Mouse (Mus musculus): ENCODE results near the gene Fndc7.

Fndc7 gene

DNA sequence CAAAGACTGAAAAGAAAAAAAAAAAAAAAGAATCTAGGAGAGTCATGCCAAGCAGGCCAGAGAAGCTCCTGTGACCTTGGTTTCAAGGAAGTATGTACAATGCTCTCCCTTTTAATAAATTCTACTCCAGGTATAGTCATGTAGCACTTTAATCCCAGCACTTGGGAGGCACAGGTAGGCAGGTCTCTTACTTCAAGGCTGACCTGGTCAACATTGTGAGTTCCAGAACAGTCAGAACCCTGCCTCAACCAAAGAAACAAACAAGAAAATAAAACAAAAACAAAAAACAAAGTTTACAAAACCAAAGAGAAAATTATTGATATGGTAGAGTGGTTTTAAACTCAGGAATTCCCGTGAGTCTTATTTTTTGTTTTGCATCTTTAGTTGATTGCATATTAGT, at the start of gene Fndc7:
TSS of gene Fndc7 (minus strand) at position 101 of the 400 bp plus-strand sequence.
- no peak for DNase-seq (ENCODE audit: low spot score)

DNA sequence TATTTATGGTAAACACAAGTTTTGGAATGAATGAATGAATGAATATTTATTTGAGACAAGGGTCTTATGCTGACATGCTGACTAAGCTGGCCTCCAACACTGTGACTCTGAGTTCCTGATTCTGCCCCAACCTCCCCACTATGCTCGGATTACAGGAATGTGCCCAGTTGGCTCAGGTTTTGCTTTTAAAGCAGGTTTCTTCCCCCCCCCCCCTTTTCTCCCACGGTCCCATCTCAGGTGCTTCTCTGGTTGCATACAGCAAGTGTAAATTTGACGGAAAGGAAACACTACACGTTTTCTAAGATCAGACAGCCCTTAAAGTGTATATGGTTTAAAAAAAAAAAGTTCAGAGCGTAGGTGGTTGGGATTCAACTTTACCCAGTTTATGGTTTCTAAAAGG, 49.8 kb upstream of the Fndc7 start, which contains the start of gene Henmt1:
TSS of gene Henmt1 (plus strand) at position 301 of the 400 bp plus-strand sequence.
- DNase-seq (ENCODE audit: low spot score): no peak

DNA sequence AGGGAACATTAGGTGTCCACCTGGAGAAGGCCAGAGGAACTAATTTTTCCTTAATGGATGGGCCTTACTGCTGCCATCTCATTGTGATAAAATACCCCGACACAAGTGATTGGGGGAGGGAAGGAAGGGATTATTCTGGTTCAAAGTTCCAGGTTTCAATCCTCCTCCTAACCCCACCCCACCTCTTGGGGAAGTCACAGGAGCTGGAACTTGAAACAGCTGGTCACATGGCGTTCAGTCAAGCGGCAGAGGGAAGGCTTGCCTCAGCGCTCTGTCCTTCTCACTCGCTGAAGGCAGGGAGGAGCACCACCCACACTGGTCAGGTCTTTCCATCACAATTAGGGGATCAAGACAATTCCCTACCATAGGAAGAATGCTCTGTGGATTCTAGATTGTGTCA, 48.9 kb upstream of the Fndc7 start:
- DNase-seq (ENCODE audit: low spot score): no peak

DNA sequence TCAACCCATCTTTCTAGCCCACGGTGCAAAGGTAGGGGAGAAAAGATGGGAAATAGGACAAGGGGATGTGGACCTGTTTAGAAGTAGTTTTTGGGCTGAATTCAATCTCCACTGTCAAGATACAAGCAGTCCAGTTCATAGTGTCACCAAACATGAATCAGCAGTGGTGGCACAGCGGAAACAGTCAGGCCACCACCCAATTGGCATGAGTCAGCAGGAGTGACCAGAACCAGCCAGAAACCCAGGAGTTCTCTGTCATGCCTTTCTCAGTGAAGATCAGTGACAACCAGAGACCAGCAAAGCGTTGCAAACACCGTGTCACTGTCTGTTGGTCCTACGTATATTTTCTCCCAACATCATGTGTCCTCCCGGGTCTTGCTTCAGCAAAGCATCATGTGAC, 43.7 kb upstream of the Fndc7 start:
- no peak for DNase-seq (ENCODE audit: low spot score)

DNA sequence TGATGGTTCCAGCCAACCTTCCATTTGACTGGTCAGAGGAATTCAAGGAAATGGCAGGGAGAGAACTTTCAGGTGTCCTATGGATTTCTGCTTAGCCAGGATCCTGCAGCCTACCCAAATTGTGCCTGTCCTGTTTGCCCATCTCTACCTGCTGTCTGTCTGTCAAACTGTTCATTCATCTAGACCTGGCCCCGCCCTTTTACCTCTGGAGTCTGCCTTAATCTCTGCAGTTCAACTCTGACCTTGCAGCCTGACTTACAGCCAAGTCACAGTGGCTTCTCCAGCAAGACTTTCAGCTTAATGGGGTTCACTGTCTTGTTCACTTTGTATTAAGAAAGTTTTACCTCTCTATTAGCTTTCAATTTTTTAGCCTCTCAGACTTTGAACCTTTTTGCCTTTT, 36.5 kb upstream of the Fndc7 start:
- no peak for DNase-seq (ENCODE audit: low spot score)

DNA sequence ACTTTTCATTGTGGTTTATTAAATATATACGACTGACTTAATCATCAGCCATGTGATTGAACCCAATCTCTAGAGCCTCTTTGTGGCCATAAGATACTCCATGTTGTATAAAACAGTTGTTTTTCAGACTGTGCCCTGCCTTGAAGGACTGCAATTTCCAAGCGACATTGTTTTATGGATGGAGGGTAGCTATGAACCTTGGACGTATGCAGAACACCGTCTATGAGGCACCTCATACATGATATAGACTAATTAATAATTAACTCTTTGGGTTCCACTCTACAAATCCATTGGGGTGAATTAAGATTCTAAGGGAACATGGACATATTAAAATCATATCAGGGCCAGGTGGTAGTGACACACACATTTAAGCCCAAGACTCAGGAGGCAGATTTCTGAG, 35.9 kb upstream of the Fndc7 start:
- DNase-seq (ENCODE audit: low spot score): no peak

DNA sequence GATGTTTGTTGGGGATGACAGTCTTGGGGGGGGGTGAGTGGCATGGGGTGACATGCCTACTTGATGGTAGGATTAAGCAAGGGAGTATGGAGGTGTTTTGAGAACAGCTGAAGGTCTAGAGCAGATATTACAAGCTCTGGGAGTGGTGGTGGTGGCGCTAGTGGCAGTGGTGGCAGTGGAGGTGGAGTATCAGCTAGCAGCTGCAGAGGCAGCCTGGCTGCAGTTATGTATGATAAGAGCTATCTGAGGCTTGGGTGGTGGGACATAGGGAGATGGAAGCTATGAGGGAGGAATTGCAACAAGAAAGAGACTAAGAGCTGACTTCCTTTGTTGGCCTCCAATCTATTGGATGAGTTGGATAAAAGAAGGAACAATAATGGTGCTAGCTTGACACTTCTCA, 32.0 kb upstream of the Fndc7 start:
- no peak for DNase-seq (ENCODE audit: low spot score)

DNA sequence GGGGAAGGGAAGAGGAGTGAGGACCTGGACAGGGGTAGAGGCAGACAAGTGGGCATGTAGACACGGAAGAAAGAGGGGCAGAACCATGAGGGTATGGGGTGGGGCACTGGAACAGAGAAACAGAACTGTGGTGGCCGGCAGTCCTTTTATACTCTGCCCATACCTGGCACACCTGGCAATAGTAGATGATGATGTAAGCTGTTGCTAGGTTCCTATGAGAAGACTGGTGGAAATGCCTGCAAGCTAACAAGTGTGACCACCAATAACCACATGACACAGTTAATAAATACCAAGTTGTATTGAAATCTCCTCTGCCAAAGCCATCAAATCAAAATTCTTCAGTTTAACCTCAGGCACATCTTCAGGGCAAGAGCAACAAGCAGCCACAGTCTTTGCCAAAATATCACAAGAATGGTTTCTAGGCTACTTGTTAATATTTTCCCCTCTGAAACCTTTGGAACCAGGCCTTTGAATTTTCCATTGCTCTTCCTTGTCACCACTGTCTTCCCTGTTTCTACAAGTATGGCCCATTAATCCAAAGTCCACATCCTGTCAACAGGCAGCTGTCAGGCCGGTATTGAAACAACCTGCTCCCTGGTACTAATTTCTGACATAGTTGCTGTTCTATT, 30.7 kb upstream of the Fndc7 start:
- no peak for DNase-seq (ENCODE audit: low spot score)

DNA sequence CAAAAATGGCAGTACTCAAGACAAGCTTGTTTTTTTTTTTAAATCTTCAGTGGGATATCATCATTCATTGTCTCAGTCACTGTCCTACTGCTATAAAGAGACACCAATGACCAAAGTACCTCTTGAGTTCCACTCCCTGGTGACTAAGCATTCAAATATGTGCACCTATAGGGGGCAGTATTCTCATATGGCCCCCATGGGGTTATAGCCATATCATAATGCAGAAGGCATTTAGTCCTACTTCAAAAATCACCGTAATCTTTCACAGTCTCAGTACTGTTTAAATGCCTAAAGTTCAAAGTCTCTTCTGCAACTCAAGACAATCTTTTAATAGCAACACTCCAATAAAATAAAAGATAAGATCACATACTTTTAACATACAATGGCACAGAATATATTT, 29.0 kb upstream of the Fndc7 start:
- no peak for DNase-seq (ENCODE audit: low spot score)

DNA sequence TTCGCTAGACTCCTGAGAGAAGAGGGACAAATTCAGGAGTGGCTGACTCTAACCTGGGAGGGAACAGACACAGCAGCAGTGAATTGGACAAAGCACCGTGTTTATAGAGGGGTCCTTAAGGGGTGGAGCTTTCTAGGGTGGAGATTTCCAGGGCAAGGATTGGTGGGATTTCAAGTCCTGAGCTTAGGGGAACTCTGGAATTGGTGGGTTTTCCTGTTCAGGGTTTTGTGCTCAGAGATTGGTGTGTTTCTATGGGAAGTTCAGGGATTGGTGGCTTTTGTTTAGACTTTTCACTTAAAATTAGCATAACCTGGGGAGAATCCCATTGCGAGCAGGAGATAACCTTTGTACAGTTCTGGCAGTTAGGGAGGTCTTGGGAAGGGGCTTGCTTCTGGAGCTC, 28.2 kb upstream of the Fndc7 start:
- no peak for DNase-seq (ENCODE audit: low spot score)

DNA sequence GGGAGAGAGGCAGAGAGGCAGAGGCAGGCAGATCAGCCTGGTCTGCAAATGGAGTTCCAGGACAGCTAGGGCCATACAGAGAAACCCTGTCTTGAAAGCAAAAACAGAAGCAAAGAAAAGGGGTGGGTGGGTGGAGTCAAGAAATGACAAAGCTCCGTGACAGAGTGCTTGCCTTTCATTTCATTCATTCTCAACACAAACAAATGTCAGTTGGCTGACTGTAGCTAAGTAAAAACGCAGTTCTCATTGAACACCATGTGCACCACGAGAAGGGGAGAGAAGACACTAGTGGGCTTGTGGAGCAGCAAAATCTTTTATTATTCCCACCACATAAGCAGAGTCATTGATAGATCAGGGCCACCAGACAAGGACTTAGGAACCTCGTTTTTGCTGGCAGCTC, 27.0 kb upstream of the Fndc7 start:
- no peak for DNase-seq (ENCODE audit: low spot score)

DNA sequence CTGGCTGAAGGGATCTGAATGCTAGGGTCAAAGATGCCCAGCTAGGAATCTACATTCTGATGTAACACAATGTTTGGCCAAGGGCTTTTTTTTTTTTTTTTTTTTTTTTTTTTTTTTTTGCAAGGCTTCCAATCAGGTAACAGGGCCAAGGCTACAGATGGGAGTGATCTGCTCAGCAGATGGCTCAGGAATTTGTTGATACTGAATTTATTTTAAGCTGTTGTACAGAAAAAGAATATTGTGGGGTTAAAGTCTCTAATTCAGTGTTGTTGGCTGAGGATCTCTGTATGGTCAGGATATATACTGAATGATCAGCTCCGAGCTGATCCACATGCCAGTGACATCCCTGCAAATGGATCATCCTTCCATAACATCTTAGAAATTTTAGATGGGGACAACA, 26.2 kb upstream of the Fndc7 start:
- no peak for DNase-seq (ENCODE audit: low spot score)

DNA sequence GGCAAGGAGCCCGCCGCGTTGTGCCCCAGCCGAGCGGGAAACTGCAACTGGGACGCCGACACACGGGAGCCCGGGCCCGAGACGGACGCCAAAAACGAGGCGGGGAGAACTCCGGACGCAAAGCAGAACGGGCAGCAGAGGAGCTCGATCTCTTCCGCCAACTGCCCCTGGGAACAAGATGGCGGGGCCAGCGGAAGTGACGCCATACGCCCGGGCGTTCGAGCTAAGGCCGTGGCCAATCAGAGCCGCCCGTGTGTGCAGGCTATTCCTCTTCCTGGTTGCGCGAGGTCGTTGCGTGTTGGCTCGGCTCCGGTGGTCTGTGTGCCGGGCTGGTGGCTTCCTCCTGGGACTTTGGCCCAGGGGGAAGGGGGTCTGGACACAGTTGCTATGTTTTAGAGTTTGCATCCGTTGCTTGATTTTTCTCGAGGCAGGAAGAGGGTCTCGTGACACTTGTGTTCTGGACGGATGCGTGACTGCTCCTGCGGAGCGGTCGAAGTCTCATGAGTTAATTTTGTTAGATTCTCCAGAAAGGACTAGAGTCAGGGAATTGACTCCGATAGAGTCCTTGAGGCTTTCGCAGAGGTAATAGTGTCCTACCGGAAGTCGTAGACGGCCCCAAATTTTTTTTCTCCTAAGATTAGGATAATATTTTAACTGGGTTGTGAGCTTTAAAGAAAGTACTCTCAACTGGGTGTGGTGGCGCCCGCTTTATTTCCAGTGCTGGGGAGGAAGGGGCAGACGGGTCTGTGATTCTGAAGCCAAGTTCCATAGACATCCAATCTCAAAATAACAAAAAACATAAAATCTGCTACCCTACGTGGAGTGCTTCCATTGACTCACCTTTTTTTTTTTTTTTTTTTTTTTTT, 22.0 kb upstream of the Fndc7 start, which contains the start of gene Prpf38b:
TSS of gene Prpf38b (minus strand) at position 180 of the 866 bp plus-strand sequence.
- peak; percentile 92 for DNase-seq (ENCODE audit: low spot score)

DNA sequence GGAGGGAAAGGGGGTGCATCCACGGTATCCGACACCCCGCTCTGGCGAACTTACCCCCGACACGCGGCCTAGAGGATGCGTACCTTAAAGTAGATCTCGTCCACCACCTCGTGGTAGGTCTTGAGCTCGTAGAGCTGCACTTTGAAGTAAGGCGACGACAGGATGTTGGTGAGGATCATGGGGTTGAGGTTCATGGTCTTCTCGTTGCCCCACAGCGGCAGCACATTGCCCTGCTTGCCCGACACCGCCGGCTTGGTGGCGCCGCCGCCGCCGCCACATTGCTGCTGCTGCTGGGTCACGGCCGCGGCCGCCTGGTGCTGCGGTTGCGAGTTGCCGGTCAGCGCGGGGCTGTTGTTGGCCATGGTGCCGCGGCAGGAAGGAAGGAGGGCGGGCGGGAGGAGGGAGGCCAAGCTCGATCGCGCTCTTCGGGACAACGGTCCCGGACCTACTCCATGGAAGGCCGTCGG, 21.3 kb upstream of the Fndc7 start:
- peak; percentile 33 for DNase-seq (ENCODE audit: low spot score)

DNA sequence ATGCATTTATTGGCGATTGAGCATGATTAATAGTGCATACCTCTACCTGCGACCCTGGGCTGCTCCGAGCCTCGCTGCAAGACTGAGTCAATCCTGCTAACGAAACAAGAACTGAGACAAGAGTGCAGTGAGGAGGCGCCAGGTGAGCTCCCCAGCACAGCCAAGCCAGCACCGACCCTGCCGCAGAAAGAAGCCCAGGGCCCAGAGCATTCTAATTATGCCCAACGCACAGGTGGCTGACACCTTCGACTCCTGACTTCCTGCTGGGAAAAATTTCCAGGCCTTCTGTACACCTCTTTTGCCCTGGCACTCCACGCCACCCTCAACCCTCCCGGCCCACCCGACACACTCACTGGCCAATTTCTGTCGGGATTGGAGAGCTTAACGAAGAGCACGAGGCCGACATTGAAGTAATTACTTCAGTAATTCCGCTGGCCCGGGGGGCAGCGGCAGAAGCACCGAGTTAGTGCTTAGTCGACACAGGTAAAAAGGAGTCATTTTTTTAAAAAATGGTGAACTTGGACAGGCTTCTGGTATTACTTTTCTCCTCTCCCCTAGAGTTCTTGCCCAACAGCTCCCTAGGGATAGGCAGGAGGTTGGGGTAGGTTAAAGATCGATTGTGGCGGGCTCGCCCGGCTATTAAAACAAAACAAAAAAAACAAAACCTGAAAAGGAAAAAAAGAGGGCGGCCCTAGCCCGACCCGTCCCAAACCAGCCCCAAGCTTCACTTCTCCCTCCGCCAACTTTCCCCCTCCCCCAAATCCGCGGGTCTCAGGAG, 20.7 kb upstream of the Fndc7 start:
- no peak for DNase-seq (ENCODE audit: low spot score)

DNA sequence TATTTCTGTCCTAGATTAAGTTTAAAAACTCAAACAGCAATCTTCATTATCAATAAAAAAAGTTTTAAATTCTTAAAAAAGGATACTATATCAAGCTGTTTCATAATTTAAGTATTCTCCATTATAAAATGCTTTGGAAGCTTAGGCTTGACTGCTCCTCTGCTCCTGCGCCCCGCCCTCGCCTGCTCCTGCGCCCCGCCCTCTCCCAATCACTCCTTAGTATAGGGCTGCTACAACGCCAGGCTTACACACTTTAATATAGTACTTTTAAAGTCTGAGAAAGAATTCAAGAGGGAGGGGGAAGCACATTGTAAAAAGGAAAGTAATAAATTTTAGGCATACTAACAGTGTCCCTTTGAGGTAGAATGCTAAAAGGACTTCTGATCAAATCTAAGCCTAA, 13.1 kb upstream of the Fndc7 start:
- DNase-seq (ENCODE audit: low spot score): no peak

DNA sequence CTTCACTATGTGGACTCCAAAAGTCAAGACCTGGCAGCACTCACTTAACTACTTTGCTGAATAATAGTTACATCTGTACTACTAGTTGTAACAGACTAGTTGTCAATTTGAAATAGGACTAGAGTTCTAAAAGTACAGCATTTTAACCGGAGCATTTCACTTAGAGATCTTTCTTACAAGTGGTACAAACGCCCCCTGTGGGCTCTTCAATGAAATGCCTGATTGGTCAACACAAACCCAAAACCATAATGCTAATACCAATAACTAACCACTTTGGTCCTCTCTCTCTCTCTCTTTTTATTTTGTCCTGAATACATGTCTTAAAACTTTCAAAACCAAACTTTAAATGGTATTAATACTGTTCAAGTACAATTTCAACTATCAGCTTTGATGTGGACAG, 12.2 kb upstream of the Fndc7 start:
- no peak for DNase-seq (ENCODE audit: low spot score)

DNA sequence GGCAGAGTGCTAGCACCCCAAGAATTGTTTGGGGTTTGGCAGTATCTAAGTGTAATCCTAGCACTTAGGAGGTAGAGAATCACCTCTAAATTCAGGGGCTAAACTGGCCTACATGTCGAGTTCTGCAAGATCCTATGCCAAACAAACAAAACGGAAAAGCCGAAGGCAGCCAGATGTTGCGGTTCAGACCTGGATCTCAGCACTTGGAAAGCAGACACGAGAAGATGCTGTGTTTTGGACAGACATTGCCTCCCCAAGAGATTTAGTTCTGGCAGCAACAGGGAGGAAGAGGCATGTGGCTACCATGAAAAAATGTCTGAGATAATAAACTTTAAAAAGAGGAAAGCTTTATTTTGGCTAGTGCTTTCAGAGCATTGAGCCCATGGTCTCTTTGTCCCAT, 10.9 kb upstream of the Fndc7 start:
- no peak for DNase-seq (ENCODE audit: low spot score)

DNA sequence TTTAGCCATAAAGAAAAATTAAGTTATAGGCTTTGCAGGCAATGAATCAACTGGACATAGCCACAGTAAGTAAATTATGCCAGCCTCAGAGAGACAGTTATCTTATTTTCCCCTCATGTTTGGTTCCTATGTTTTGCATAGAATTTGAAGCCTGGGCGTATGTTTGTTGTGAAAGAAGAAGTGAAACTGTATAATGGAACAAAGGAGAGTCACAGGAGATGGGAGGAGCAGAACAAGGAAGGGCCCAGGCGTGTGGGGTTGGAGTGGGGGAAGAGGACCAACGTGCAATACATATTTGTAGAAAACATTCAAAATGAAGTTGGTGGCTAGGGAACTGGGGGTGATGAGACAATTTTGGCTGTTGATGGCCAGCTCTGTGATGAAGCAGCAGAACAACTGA, 10.3 kb upstream of the Fndc7 start:
- DNase-seq (ENCODE audit: low spot score): no peak

DNA sequence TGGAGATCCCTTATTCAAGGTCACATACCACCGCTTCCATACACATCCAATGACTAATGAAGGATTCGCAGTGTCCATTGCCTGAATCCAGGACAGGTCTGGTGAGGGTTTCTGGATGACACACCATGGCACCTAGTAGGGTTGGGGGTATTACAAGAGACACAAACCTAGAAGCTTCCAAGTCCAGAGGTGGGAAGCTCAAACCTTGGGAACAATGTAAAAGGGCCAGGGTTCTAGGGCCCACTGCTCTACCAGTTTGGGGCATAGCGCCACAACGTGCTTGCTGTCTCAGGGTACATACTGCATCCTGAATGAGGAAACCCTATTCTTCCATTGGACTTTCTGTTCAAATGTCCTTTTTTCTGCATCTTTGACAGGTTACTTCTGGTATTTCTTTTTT, 8.8 kb upstream of the Fndc7 start:
- DNase-seq (ENCODE audit: low spot score): no peak

DNA sequence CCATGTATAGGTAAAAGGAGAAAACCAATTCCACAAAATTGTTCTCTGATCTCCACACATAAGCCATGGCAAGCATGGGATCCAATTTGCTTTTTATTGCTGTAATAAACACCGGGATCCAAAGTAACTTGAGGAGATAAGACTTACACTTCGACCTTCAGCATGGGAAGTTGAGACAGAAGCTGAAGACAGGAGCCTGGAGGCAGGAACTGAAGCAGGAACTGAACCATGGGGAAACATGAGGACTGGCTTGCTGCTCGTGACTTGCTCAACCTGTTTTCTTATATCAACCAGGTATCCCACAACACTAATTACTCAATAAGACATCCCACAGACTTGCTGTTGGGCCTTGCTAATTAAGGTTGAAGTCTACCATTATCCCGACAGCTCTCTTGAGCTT, 3.1 kb upstream of the Fndc7 start:
- no peak for DNase-seq (ENCODE audit: low spot score)

DNA sequence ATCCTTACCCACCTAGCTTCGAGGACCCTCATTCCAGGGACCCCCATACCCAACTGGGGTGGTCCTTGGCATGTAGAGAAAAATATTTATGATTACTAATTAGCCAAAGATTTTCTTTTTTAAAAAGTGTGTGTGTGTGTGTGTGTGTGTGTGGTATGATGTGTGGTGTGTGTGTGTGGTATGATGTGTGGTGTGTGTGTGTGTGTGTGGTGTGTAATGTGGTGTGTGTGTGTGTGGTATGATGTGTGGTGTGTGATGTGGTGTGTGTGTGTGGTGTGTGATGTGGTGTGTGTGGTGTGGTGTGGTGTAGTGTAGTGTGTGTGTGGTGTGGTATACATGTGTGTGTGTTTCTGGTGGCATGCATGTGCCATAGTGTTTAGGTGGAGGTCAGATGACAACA, 2.3 kb upstream of the Fndc7 start:
- DNase-seq (ENCODE audit: low spot score): no peak

DNA sequence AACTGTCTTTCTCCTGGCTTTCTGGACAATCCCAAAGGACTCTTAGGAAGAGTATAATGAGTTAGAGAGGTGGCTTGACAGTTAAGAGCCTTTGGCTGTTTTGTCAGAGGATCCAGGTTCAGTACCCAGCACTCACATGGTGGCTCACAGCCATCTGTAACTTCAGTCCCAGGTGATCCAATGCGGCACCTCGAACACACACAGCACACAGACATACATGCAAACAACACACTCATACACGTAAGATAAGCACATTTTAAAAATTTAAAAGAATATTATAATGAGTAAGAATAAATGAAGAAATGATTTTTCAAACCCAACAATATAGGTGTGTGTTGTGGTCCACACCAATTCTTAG, 2.2 kb downstream of the Fndc7 start:
- no peak for DNase-seq (ENCODE audit: low spot score)
